Mouse (Mus musculus) lung, adult 2 months (tissue): ENCODE measurements around the gene Fitm2.

ENCODE experiments used
- CTCF ChIP-seq: fragments of 200-500 bp; IDR thresholded peaks from 2 replicates; pipeline ENCODE4 v1.5.1; 2011; ENCODE audit warnings: mild to moderate bottlenecking, low read length, control low read depth; ENCODE audit not compliant: insufficient read depth
- POLR2A ChIP-seq: fragments of 200-500 bp; IDR thresholded peaks from 2 replicates; pipeline ENCODE4 v1.6.1; 2011; ENCODE audit warnings: low read depth, mild to moderate bottlenecking, control low read depth, low read length, borderline replicate concordance; ENCODE audit errors: extremely low read depth

- no peak for TF ChIP-seq CTCF
- no peak for TF ChIP-seq POLR2A
Measured at GRCm38 (mm10) chr2:163449276-163449675, 23.2 kb downstream of the Fitm2 start.
